Mouse (Mus musculus) MEL (cell line): ENCODE results near the gene Polr1a. TPM values are rescaled to one million over a fixed set of nuclear protein-coding genes. Genes with fewer than 3 reads are reported as not detected.

Experiments used
- DNase-seq: peaks from one replicate; pipeline ENCODE4 v3.0.0; 2011; ENCODE audit warnings: low read depth, low spot score
- H3K27ac ChIP-seq: 2 replicates; pipeline ENCODE4 v1.5.1; 2012; ENCODE audit warnings: low read depth, mild to moderate bottlenecking, control low read depth, low read length, moderate library complexity; ENCODE audit not compliant: control insufficient read depth
- H3K27me3 ChIP-seq, 2 experiments: fragments of 150-350 bp in 1 of 2; sonication (generic) in 1 of 2; 2 replicates each; pipeline ENCODE4 v1.6.1; 2012; ENCODE audit warnings: low read length in 2 of 2, mild to moderate bottlenecking in 2 of 2, improper control_type of control experiment in 1 of 2, moderate library complexity in 1 of 2; ENCODE audit not compliant: insufficient read depth in 2 of 2, control insufficient read depth in 1 of 2
- H3K36me3 ChIP-seq, 2 experiments: 2 replicates each; pipeline ENCODE4 v1.6.1; 2012 to 2014; ENCODE audit warnings: low read length in 2 of 2, improper control_type of control experiment in 1 of 2, inconsistent platforms in 1 of 2, mild to moderate bottlenecking in 1 of 2; ENCODE audit not compliant: insufficient read depth in 2 of 2, control insufficient read depth in 1 of 2
- H3K4me1 ChIP-seq, 2 experiments: fragments of 150-350 bp in 1 of 2; sonication (generic) in 1 of 2; 2 replicates each; pipeline ENCODE4 v1.6.1; 2012; ENCODE audit warnings: low read length in 2 of 2, improper control_type of control experiment in 1 of 2, mild to moderate bottlenecking in 1 of 2; ENCODE audit not compliant: insufficient read depth in 2 of 2, control insufficient read depth in 1 of 2
- H3K4me3 ChIP-seq, 2 experiments: fragments of 150-350 bp in 1 of 2; sonication (generic) in 1 of 2; 2 replicates each; pipeline ENCODE4 v1.5.1; 2012; ENCODE audit warnings: low read depth in 2 of 2, low read length in 2 of 2, mild to moderate bottlenecking in 2 of 2, moderate library complexity in 2 of 2, control low read depth in 1 of 2, improper control_type of control experiment in 1 of 2; ENCODE audit not compliant: control insufficient read depth in 1 of 2, insufficient read depth in 1 of 2
- H3K79me2 ChIP-seq: 2 replicates; pipeline ENCODE4 v1.6.1; 2012; ENCODE audit warnings: mild to moderate bottlenecking, low read length, moderate library complexity; ENCODE audit not compliant: control insufficient read depth, poor library complexity, insufficient read depth
- H3K9ac ChIP-seq: 2 replicates; pipeline ENCODE4 v1.6.1; 2012; ENCODE audit warnings: low read depth, mild to moderate bottlenecking, control low read depth, low read length, moderate library complexity; ENCODE audit not compliant: control insufficient read depth, poor library complexity, severe bottlenecking
- H3K9me3 ChIP-seq: fragments of 150-350 bp; sonication (generic); replicated peaks from 2 replicates; pipeline ENCODE4 v1.6.1; 2012; ENCODE audit warnings: mild to moderate bottlenecking, low read length, improper control_type of control experiment, moderate library complexity; ENCODE audit not compliant: insufficient read depth
- E2F4 ChIP-seq: IDR thresholded peaks from 2 replicates; pipeline ENCODE4 v1.6.1; 2011; ENCODE audit warnings: low read depth, low read length, improper control_type of control experiment, borderline replicate concordance
- EP300 ChIP-seq, 2 experiments: IDR thresholded peaks; 2 replicates each; pipeline ENCODE4 v1.6.1; 2011; ENCODE audit warnings: improper control_type of control experiment in 2 of 2, low read length in 2 of 2, low read depth in 1 of 2, mild to moderate bottlenecking in 1 of 2
- GATA1 ChIP-seq: IDR thresholded peaks from 2 replicates; pipeline ENCODE4 v1.6.1; 2011; ENCODE audit warnings: low read depth, low read length, improper control_type of control experiment
- HCFC1 ChIP-seq: IDR thresholded peaks from 2 replicates; pipeline ENCODE4 v1.6.1; 2012; ENCODE audit warnings: low read depth, mild to moderate bottlenecking, inconsistent platforms, low read length, improper control_type of control experiment, moderate library complexity
- JUND ChIP-seq: IDR thresholded peaks from 2 replicates; pipeline ENCODE4 v1.6.1; 2011; ENCODE audit warnings: low read depth, mild to moderate bottlenecking, improper control_type of control experiment, low read length
- MAFK ChIP-seq: IDR thresholded peaks from 2 replicates; pipeline ENCODE4 v1.6.1; 2011; ENCODE audit warnings: low read depth, mild to moderate bottlenecking, low read length, improper control_type of control experiment, borderline replicate concordance
- MAZ ChIP-seq: IDR thresholded peaks from 2 replicates; pipeline ENCODE4 v1.6.1; 2012; ENCODE audit warnings: low read depth, mild to moderate bottlenecking, inconsistent platforms, low read length, improper control_type of control experiment
- MEF2A ChIP-seq: IDR thresholded peaks from 2 replicates; pipeline ENCODE4 v1.6.1; 2014; ENCODE audit warnings: low read depth, mild to moderate bottlenecking, inconsistent platforms, low read length, improper control_type of control experiment; ENCODE audit not compliant: poor library complexity, insufficient replicate concordance, severe bottlenecking; ENCODE audit errors: extremely low read depth
- MYB ChIP-seq: IDR thresholded peaks from 2 replicates; pipeline ENCODE4 v1.6.1; 2011; ENCODE audit warnings: mild to moderate bottlenecking, low read depth, low read length, improper control_type of control experiment
- NRF1 ChIP-seq: IDR thresholded peaks from 2 replicates; pipeline ENCODE4 v1.6.1; 2014; ENCODE audit warnings: low read depth, mild to moderate bottlenecking, inconsistent platforms, low read length, improper control_type of control experiment, moderate library complexity; ENCODE audit not compliant: poor library complexity, insufficient read depth, severe bottlenecking
- RAD21 ChIP-seq: IDR thresholded peaks from 2 replicates; pipeline ENCODE4 v1.6.1; 2011; ENCODE audit warnings: mild to moderate bottlenecking, low read depth, low read length, improper control_type of control experiment
- SMC3 ChIP-seq: IDR thresholded peaks from 2 replicates; pipeline ENCODE4 v1.6.1; 2011; ENCODE audit warnings: low read depth, low read length, improper control_type of control experiment
- TBP ChIP-seq: IDR thresholded peaks from 2 replicates; pipeline ENCODE4 v1.8.0; 2011; ENCODE audit warnings: low read depth, low read length, improper control_type of control experiment
- TCF12 ChIP-seq: IDR thresholded peaks from 2 replicates; pipeline ENCODE4 v1.6.1; 2014; ENCODE audit warnings: low read depth, mild to moderate bottlenecking, inconsistent platforms, low read length, improper control_type of control experiment, moderate library complexity
- UBTF ChIP-seq: IDR thresholded peaks from 2 replicates; pipeline ENCODE4 v1.6.1; 2012; ENCODE audit warnings: low read depth, mild to moderate bottlenecking, inconsistent platforms, low read length, improper control_type of control experiment, moderate library complexity, borderline replicate concordance; ENCODE audit not compliant: insufficient read depth
- USF1 ChIP-seq: IDR thresholded peaks from 2 replicates; pipeline ENCODE4 v1.6.1; 2014; ENCODE audit warnings: low read depth, mild to moderate bottlenecking, inconsistent platforms, low read length, improper control_type of control experiment, moderate library complexity
- ZKSCAN1 ChIP-seq: IDR thresholded peaks from 2 replicates; pipeline ENCODE4 v1.6.1; 2012; ENCODE audit warnings: low read depth, mild to moderate bottlenecking, inconsistent platforms, low read length, improper control_type of control experiment, moderate library complexity
- ZNF384 ChIP-seq: IDR thresholded peaks from 2 replicates; pipeline ENCODE4 v1.6.1; 2012; ENCODE audit warnings: low read depth, mild to moderate bottlenecking, inconsistent platforms, low read length, improper control_type of control experiment
- polyA plus RNA-seq, 2 experiments: library from polyadenylated mRNA; stranded (reverse) in 1 of 2; unstranded in 1 of 2; fragments of >175 nt in 1 of 2; fragments of >200 nt in 1 of 2; gene quantifications; 2 replicates each; pipeline versions ENCODE4 v1.2.1 to v1.2.4; 2012; ENCODE audit warnings: low replicate concordance in 2 of 2, low read depth in 1 of 2; ENCODE audit not compliant: insufficient read length in 2 of 2, insufficient read depth in 1 of 2, missing spikeins in 1 of 2
- total RNA-seq: library from RNA; depleted of rRNA; stranded (reverse); fragments of 300-350 nt; gene quantifications from 2 replicates; pipeline ENCODE4 v1.2.3, GENCODE M21; 2012

The Polr1a gene
- total and polyA plus RNA-seq, 3 experiments: 68.4 to 211 (median 105) TPM

GRCm38 (mm10) chr6:71951192-71951591 is 42.3 kb downstream of the Polr1a start:
- Histone ChIP-seq H3K27ac (no peak overlapping the region), H3K9ac (no peak overlapping the region), H3K27me3 (no peaks in the 10 kb centered on the region), H3K4me3 (no peak overlapping the region), H3K9me3 (no peaks in the 10 kb centered on the region), H3K36me3 (peaks cover 0 to 11% of the 10 kb centered on the region in 2 experiments; a peak in 2 of 4 replicates), H3K79me2 (no peaks in the 10 kb centered on the region), H3K4me1 (no peaks in the 10 kb centered on the region)
- TF ChIP-seq TBP: no peak
- no peak for TF ChIP-seq MYB
- TF ChIP-seq SMC3: no peak
- TF ChIP-seq USF1: no peak
- no peak for TF ChIP-seq TCF12
- TF ChIP-seq ZNF384: no peak
- no peak for TF ChIP-seq UBTF
- TF ChIP-seq MEF2A: no peak
- TF ChIP-seq E2F4: no peak
- TF ChIP-seq EP300 (IDR thresholded peaks at IDR 0.05; ENCODE audit: low read depth in 1 of 2, low read length in 2 of 2): no peak
- no peak for TF ChIP-seq RAD21
- no peak for TF ChIP-seq MAZ
- TF ChIP-seq NRF1: no peak
- no peak for TF ChIP-seq JUND
- no peak for TF ChIP-seq HCFC1
- no peak for DNase-seq

DNA sequence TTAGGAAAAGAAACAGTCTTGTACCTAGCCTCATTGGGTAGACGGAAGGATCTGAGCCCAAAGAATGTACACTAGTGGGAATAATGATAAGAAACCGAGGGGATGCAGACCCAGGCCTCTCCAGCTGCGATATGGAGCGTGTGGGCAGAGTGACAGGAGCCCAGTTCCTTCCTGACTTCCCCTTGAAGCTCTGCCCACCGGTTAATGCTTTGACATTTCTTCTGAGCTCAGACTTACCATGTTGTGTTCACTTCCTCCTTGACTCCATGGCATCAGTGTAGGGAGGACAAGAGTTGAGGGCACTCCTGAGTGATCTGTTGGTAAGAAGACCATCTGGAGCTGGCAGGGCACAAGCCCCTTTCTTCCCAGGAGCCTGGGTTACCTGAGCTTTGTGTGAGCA is 53.3 kb downstream of the Polr1a start:
- H3K27ac ChIP-seq: no peak overlapping the region
- no peak overlapping the region for H3K4me3 ChIP-seq
- no peaks in the 10 kb centered on the region; a peak in 1 of 4 replicates for H3K4me1 ChIP-seq
- TF ChIP-seq ZKSCAN1 (no peak), TCF12 (no peak)
- H3K79me2 ChIP-seq: no peaks in the 10 kb centered on the region
- no peak for DNase-seq
- no peaks in the 10 kb centered on the region for H3K27me3 ChIP-seq
- peaks cover 0 to 3% of the 10 kb centered on the region in 2 experiments; a peak in 2 of 4 replicates for H3K36me3 ChIP-seq
- H3K9me3 ChIP-seq: no peaks in the 10 kb centered on the region
- no peak overlapping the region for H3K9ac ChIP-seq

DNA sequence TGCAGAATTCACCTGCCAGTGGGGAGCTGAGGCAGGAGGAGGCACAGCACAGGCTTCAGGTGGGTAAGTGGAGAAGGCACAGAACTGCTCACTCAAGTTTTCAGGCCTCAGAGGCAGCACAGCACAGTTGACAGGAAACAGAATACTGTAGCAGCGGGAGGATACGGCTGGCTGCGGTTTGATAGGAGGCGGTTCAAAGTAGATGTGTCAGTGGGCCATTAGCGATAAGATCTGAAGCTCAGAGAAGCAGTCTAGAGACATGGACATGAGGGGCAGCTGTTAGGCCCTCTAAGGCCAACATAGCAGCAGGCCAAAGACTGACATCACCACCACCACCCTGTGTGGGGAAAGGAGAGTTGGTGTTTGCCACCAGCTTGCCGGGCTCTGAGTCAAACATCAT is 53.9 kb downstream of the Polr1a start:
- Histone ChIP-seq H3K4me1 (no peaks in the 10 kb centered on the region; a peak in 1 of 4 replicates), H3K36me3 (peaks cover 0 to 4% of the 10 kb centered on the region in 2 experiments; a peak in 2 of 4 replicates), H3K27me3 (no peaks in the 10 kb centered on the region), H3K79me2 (no peaks in the 10 kb centered on the region), H3K9ac (no peak overlapping the region), H3K9me3 (no peaks in the 10 kb centered on the region), H3K27ac (no peak overlapping the region), H3K4me3 (no peak overlapping the region)
- TF ChIP-seq MAFK (no peak), RAD21 (no peak), GATA1 (0 out of 2 replicates have a peak, but pooled peaks have one; percentile 11), MEF2A (no peak)
- DNase-seq: peak; percentile 19
